Mouse (Mus musculus) limb, embryonic 11.5 days (tissue): ENCODE data around the gene Zbtb1. TPM values are rescaled to one million over a fixed set of nuclear protein-coding genes. Genes with fewer than 3 reads are reported as not detected.
A peak's percentile ranks its signal among the peaks of the same experiment; 100 is the strongest.

ENCODE experiments used
- ATAC-seq: fragments of 200-750 bp; cut with Nextera tagmentation; 2 replicates; pipeline ENCODE4 v1.8.0; 2017; ENCODE audit warnings: low read depth; ENCODE audit not compliant: insufficient number of reproducible peaks, low FRiP score, low TSS enrichment
- DNase-seq: peaks from one replicate; pipeline ENCODE4 v3.0.0-alpha.2; 2015; ENCODE audit warnings: low spot score
- H3K27ac ChIP-seq: fragments of 300-500 bp; sonication (generic); replicated peaks from 2 replicates; pipeline ENCODE4 v1.5.1; 2014; ENCODE audit warnings: low read depth, mild to moderate bottlenecking, low read length
- H3K27me3 ChIP-seq: fragments of 300-500 bp; sonication (generic); 2 replicates; pipeline ENCODE4 v1.6.1; 2014; ENCODE audit warnings: mild to moderate bottlenecking, low read length, mixed read lengths; ENCODE audit not compliant: control insufficient read depth, insufficient read depth
- H3K36me3 ChIP-seq: fragments of 300-500 bp; sonication (generic); 2 replicates; pipeline ENCODE4 v1.6.1; 2014; ENCODE audit warnings: mild to moderate bottlenecking, low read length, moderate library complexity, mixed read lengths; ENCODE audit not compliant: control insufficient read depth, insufficient read depth
- H3K4me1 ChIP-seq: fragments of 300-500 bp; sonication (generic); 2 replicates; pipeline ENCODE4 v1.6.1; 2014; ENCODE audit warnings: low read length, mixed read lengths; ENCODE audit not compliant: control insufficient read depth, insufficient read depth
- H3K4me2 ChIP-seq: fragments of 300-500 bp; sonication (generic); 2 replicates; pipeline ENCODE4 v1.6.1; 2014; ENCODE audit warnings: low read depth, mild to moderate bottlenecking, moderate library complexity; ENCODE audit not compliant: severe bottlenecking
- H3K4me3 ChIP-seq: fragments of 300-500 bp; sonication (generic); 2 replicates; pipeline ENCODE4 v1.5.1; 2014; ENCODE audit warnings: low read depth, low read length
- H3K9ac ChIP-seq: fragments of 300-500 bp; sonication (generic); 2 replicates; pipeline ENCODE4 v1.6.1; 2014; ENCODE audit warnings: mild to moderate bottlenecking, low read length
- H3K9me3 ChIP-seq: fragments of 300-500 bp; sonication (generic); 2 replicates; pipeline ENCODE4 v1.6.1; 2016; ENCODE audit warnings: low read length; ENCODE audit not compliant: control insufficient read depth
- WGBS: fragments of 180-500 bp; shearing (Covaris S2); extraction: QIAGEN DNeasy Blood & Tissue Kit; methylation state at CpG from one replicate; pipeline ENCODE4 v1.1.7; 2014; 5-methylcytosine and 5-hydroxymethylcytosine counted together
- polyA plus RNA-seq: library from polyadenylated mRNA; unstranded; fragments of >200 nt; fragmentation: Nextera tagmentation; extraction: Ambion mirVana; gene quantifications from 2 replicates; pipeline ENCODE4 v1.2.1, GENCODE M21; 2014

Gene Zbtb1
- polyA plus RNA-seq, 1 experiment from 2014 or later: 11.2 TPM

- no peak overlapping the region for H3K27ac ChIP-seq
- H3K9ac ChIP-seq: no peak overlapping the region
- 72% methylated on average over 4 of the region's 4 CpGs for WGBS
- DNase-seq: no peak
- H3K9me3 ChIP-seq: no peaks in the 10 kb centered on the region
- peaks cover 7% of the 10 kb centered on the region; the same call in 1 of the 2 replicates for H3K4me1 ChIP-seq
- ATAC-seq: no peak
- no peaks in the 10 kb centered on the region for H3K27me3 ChIP-seq
- no peak overlapping the region for H3K4me2 ChIP-seq
- no peaks in the 10 kb centered on the region for H3K36me3 ChIP-seq
- no peak overlapping the region for H3K4me3 ChIP-seq
Measured at GRCm38 (mm10) chr12:76374911-76375310, 4.8 kb downstream of the Zbtb1 start.

- Histone ChIP-seq H3K9me3 (no peaks in the 10 kb centered on the region), H3K27ac (no peak overlapping the region), H3K4me2 (no peak overlapping the region), H3K9ac (no peak overlapping the region), H3K4me3 (no peak overlapping the region), H3K27me3 (no peaks in the 10 kb centered on the region), H3K36me3 (no peaks in the 10 kb centered on the region), H3K4me1 (peaks cover 7% of the 10 kb centered on the region; the same call in 1 of the 2 replicates)
- 88% methylated on average over 3 of the region's 3 CpGs for WGBS
- ATAC-seq (no peak), DNase-seq (no peak)
Measured at GRCm38 (mm10) chr12:76375506-76375905, 5.4 kb downstream of the Zbtb1 start.

GRCm38 (mm10) chr12:76376649-76377048 lies 6.6 kb downstream of the Zbtb1 start:
- 52% methylated on average over 7 of the region's 7 CpGs for WGBS
- Histone ChIP-seq H3K27ac (no peak overlapping the region), H3K4me3 (no peak overlapping the region), H3K4me1 (peaks cover 6% of the 10 kb centered on the region; the same call in 1 of the 2 replicates), H3K36me3 (no peaks in the 10 kb centered on the region), H3K9ac (no peak overlapping the region), H3K27me3 (no peaks in the 10 kb centered on the region), H3K4me2 (no peak overlapping the region), H3K9me3 (no peaks in the 10 kb centered on the region)
- DNase-seq (peak; percentile 41), ATAC-seq (no peak)

- Histone ChIP-seq H3K9ac (no peak overlapping the region), H3K27ac (no peak overlapping the region), H3K4me1 (0 out of 2 replicates have a peak, but pooled peaks cover 5% of the 10 kb centered on the region), H3K9me3 (no peaks in the 10 kb centered on the region), H3K4me3 (no peak overlapping the region), H3K27me3 (no peaks in the 10 kb centered on the region), H3K36me3 (no peaks in the 10 kb centered on the region), H3K4me2 (no peak overlapping the region)
- ATAC-seq (no peak), DNase-seq (no peak)
- WGBS: 92% methylated on average over 6 of the region's 6 CpGs
Measured at GRCm38 (mm10) chr12:76377059-76377458, 7.0 kb downstream of the Zbtb1 start.

- no peaks in the 10 kb centered on the region for H3K9me3 ChIP-seq
- 0 out of 2 replicates have a peak, but pooled peaks cover 3% of the 10 kb centered on the region for H3K4me1 ChIP-seq
- 92% methylated on average over 3 of the region's 3 CpGs for WGBS
Measured at GRCm38 (mm10) chr12:76377726-76378125, 7.7 kb downstream of the Zbtb1 start.

GRCm38 (mm10) chr12:76378556-76378955 lies 8.5 kb downstream of the Zbtb1 start:
- 0 out of 2 replicates have a peak, but pooled peaks cover 3% of the 10 kb centered on the region for H3K4me1 ChIP-seq
- WGBS: 90% methylated on average over 5 of the region's 5 CpGs
- no peaks in the 10 kb centered on the region for H3K27me3 ChIP-seq
- H3K4me2 ChIP-seq: no peak overlapping the region
- DNase-seq (no peak), ATAC-seq (no peak)
- H3K9me3 ChIP-seq: no peaks in the 10 kb centered on the region
- H3K9ac ChIP-seq: no peak overlapping the region
- H3K36me3 ChIP-seq: no peaks in the 10 kb centered on the region
- H3K4me3 ChIP-seq: no peak overlapping the region
- no peak overlapping the region for H3K27ac ChIP-seq

More at GRCm38 (mm10) chr12:76377726-76378125, 7.7 kb downstream of the Zbtb1 start:
- no peak overlapping the region for H3K4me2 ChIP-seq
- no peak overlapping the region for H3K9ac ChIP-seq
- DNase-seq (no peak), ATAC-seq (no peak)
- no peak overlapping the region for H3K27ac ChIP-seq
- H3K4me3 ChIP-seq: no peak overlapping the region
- no peaks in the 10 kb centered on the region for H3K36me3 ChIP-seq
- no peaks in the 10 kb centered on the region for H3K27me3 ChIP-seq

GRCm38 (mm10) chr12:76380151-76380550 lies 10.1 kb downstream of the Zbtb1 start:
- no peaks in the 10 kb centered on the region for H3K4me1 ChIP-seq
- 88% methylated on average over 7 of the region's 7 CpGs for WGBS
- ATAC-seq (no peak), DNase-seq (no peak)
- no peak overlapping the region for H3K4me2 ChIP-seq
- no peaks in the 10 kb centered on the region for H3K36me3 ChIP-seq
- no peaks in the 10 kb centered on the region for H3K9me3 ChIP-seq
- no peak overlapping the region for H3K27ac ChIP-seq
- H3K4me3 ChIP-seq: no peak overlapping the region
- no peak overlapping the region for H3K9ac ChIP-seq
- H3K27me3 ChIP-seq: no peaks in the 10 kb centered on the region

- WGBS: 94% methylated on average over 8 of the region's 8 CpGs
- H3K36me3 ChIP-seq: peaks cover 4% of the 10 kb centered on the region; the same call in 1 of the 2 replicates
- no peak overlapping the region for H3K9ac ChIP-seq
- no peak overlapping the region for H3K27ac ChIP-seq
- no peak for DNase-seq
- H3K9me3 ChIP-seq: no peaks in the 10 kb centered on the region
- ATAC-seq: no peak
- H3K27me3 ChIP-seq: no peaks in the 10 kb centered on the region
- H3K4me3 ChIP-seq: no peak overlapping the region
- H3K4me2 ChIP-seq: no peak overlapping the region
- H3K4me1 ChIP-seq: no peaks in the 10 kb centered on the region
Measured at GRCm38 (mm10) chr12:76385342-76385741, 15.3 kb downstream of the Zbtb1 start.

GRCm38 (mm10) chr12:76388794-76389193 lies 18.7 kb downstream of the Zbtb1 start:
- no peak overlapping the region for H3K4me2 ChIP-seq
- H3K27me3 ChIP-seq: no peaks in the 10 kb centered on the region
- H3K27ac ChIP-seq: no peak overlapping the region
- no peak overlapping the region for H3K9ac ChIP-seq
- WGBS: 93% methylated on average over 11 of the region's 11 CpGs
- H3K4me1 ChIP-seq: no peaks in the 10 kb centered on the region
- H3K4me3 ChIP-seq: no peak overlapping the region
- H3K36me3 ChIP-seq: peaks cover 4% of the 10 kb centered on the region; the same call in 1 of the 2 replicates
- no peak for DNase-seq
- no peak for ATAC-seq
- no peaks in the 10 kb centered on the region for H3K9me3 ChIP-seq
